Mouse (Mus musculus) splenic B cell, adult 2 months (primary cell): Measurements from ENCODE around the gene Nrd1.

Experiments
- DNase-seq: peaks from one replicate; pipeline ENCODE4 v3.0.0-alpha.2; 2011; ENCODE audit warnings: low read depth, low spot score
- H3K27me3 ChIP-seq: 2 replicates; pipeline ENCODE4 v1.6.1; 2012; ENCODE audit warnings: mild to moderate bottlenecking, low read length, moderate library complexity, mixed read lengths; ENCODE audit not compliant: control insufficient read depth, poor library complexity, insufficient read depth, severe bottlenecking
- H3K36me3 ChIP-seq: 2 replicates; pipeline ENCODE4 v1.6.1; 2012; ENCODE audit warnings: mild to moderate bottlenecking, low read length, moderate library complexity, mixed read lengths; ENCODE audit not compliant: control insufficient read depth, poor library complexity, insufficient read depth, severe bottlenecking

The Nrd1 gene

DNA sequence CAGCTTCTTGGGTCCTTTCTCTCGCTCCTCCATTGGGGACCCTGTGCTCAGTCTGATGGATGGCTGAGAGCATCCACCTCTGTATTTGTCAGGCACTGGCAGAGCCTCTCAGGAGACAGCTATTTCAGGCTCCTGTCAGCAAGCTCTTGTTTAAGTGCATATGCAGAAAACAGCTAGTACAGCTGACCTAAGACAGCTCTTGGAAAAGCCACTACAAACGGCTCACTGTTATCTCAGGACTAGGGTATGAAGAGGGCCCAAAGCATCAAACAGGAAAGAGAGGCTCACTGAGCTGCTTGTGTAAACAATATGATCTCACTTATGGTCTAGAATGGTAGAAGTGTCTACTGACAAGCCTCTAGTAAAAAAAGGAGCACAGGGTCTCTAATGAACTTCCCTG is 93.8 kb downstream of the Nrd1 start:
- Histone ChIP-seq H3K36me3 (peaks cover 10% of the 10 kb centered on the region), H3K27me3 (no peaks in the 10 kb centered on the region)
- no peak for DNase-seq

DNA sequence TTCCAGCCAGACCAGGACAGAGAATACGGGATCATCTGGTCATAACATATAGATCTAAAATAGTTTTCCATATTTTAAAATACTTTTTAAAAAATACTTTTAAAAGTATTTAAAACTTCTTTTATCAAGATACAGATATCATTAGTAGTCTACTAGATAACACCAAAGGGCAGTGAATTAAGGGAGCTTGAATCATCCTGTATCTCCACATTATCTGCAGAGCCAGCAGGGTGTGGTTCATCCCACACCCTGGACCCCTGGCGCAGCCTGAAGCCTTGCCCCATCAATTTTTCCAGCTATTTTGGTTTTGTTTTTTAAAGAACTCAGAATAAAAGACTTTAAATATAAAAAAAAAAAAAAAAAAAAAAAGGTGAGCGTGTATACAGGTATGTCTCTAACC is 98.4 kb downstream of the Nrd1 start:
- DNase-seq = no peak
- H3K27me3 ChIP-seq = no peaks in the 10 kb centered on the region
- H3K36me3 ChIP-seq = peaks cover 9% of the 10 kb centered on the region

GRCm38 (mm10) chr4:109102574-109102973 is 102.1 kb downstream of the Nrd1 start:
- DNase-seq = no peak
- H3K27me3 ChIP-seq = no peaks in the 10 kb centered on the region
- H3K36me3 ChIP-seq = peaks cover 3% of the 10 kb centered on the region; the same call in 1 of the 2 replicates

- Histone ChIP-seq H3K36me3 (peaks cover 3% of the 10 kb centered on the region; the same call in 1 of the 2 replicates), H3K27me3 (no peaks in the 10 kb centered on the region)
- DNase-seq = no peak
Observed at GRCm38 (mm10) chr4:109103145-109103883, 102.9 kb downstream of the Nrd1 start.

DNA sequence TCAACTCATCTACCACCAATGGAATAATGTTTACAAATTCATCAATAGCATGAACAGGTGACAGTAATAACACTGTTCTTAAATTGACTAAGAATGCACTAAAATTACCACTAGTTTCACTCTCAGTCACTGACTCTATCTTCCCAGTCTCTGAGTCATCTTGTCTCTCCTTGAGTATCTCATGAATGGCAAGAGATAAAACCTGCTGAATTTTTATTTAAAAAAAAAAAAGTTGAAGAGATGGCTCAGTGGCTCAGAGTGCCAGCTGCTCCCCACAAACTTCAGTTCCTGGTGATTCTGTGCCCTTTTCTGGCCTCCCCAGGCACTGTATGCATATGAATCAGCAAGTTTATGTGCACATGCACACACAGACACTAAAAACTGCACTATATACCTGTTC is 104.8 kb downstream of the Nrd1 start:
- Histone ChIP-seq H3K36me3 (peaks cover 2% of the 10 kb centered on the region; the same call in 1 of the 2 replicates), H3K27me3 (no peaks in the 10 kb centered on the region)
- no peak for DNase-seq

- peak; percentile 24 for DNase-seq
- Histone ChIP-seq H3K36me3 (no peaks in the 10 kb centered on the region), H3K27me3 (no peaks in the 10 kb centered on the region)
Observed at GRCm38 (mm10) chr4:109106034-109106433, 105.6 kb downstream of the Nrd1 start.

DNA sequence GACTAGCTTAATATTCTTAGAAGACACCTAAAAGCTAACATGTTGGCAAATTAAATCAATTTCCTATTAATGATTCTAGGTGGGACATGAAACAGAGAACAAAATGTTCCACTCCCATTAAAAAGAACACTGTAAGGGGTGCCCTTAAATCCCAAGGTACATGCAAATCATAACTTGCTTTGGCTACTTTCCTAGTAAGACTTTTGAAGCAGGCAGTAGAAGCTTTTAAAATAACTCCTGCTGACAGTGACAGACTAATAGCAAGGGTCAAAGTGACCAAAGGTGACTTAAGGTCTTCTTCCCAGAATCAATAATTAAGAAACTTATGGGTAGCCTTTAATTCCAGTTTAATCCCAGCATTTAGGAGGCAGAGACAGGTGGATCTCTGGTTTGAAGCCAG is 106.1 kb downstream of the Nrd1 start:
- no peak for DNase-seq
- no peaks in the 10 kb centered on the region for H3K27me3 ChIP-seq

GRCm38 (mm10) chr4:109109012-109109411 is 108.6 kb downstream of the Nrd1 start:
- H3K36me3 ChIP-seq = no peaks in the 10 kb centered on the region
- no peak for DNase-seq
- H3K27me3 ChIP-seq = no peaks in the 10 kb centered on the region

More for the DNA sequence above, 106.1 kb downstream of the Nrd1 start:
- H3K36me3 ChIP-seq = no peaks in the 10 kb centered on the region

DNA sequence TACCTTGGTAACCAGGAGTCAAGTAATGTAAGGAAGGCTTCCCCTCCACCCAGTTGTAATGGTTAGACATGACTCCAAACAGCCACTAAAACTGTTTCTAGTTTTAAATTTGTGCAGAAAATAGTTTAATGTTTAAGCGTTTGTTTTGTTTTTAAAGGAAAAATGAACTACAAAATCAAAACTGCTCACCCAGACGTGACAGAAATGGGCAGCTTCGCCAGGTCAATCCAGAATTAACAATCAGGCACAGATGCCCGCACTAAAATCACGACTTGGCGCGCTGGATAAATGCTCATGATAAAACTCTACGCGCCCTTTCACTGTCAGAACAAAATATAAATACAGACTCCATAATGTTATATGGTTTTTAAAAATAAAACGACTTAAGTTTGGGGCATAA is 109.2 kb downstream of the Nrd1 start:
- H3K36me3 ChIP-seq = no peaks in the 10 kb centered on the region
- H3K27me3 ChIP-seq = no peaks in the 10 kb centered on the region
- no peak for DNase-seq

GRCm38 (mm10) chr4:109110978-109111377 is 110.5 kb downstream of the Nrd1 start:
- DNase-seq = no peak
- H3K36me3 ChIP-seq = no peaks in the 10 kb centered on the region
- H3K27me3 ChIP-seq = no peaks in the 10 kb centered on the region
